Mouse (Mus musculus) ES-E14 (cell line): Measurements from ENCODE around the gene Drd2. TPM values are rescaled to one million over a fixed set of nuclear protein-coding genes. Genes with fewer than 3 reads are reported as not detected.

Experiments used
- DNase-seq: peaks from one replicate; pipeline ENCODE4 v3.0.0-alpha.2; 2013; ENCODE audit warnings: low read depth, low spot score
- H3K27ac ChIP-seq: 2 replicates; pipeline ENCODE4 v1.5.1; 2012; ENCODE audit warnings: low read depth, mild to moderate bottlenecking, low read length, moderate library complexity, mixed read lengths; ENCODE audit not compliant: poor library complexity, insufficient read depth, severe bottlenecking
- H3K36me3 ChIP-seq: 2 replicates; pipeline ENCODE4 v1.6.1; 2012; ENCODE audit warnings: mild to moderate bottlenecking, low read length, moderate library complexity, mixed read lengths; ENCODE audit not compliant: control insufficient read depth, poor library complexity, insufficient read depth, severe bottlenecking
- H3K4me1 ChIP-seq, 2 experiments: fragments of 150-350 bp in 1 of 2; sonication (generic) in 1 of 2; 2 replicates each; pipeline ENCODE4 v1.6.1; 2012; ENCODE audit warnings: low read length in 2 of 2, mild to moderate bottlenecking in 1 of 2, mixed read lengths in 1 of 2; ENCODE audit not compliant: control insufficient read depth in 2 of 2, insufficient read depth in 2 of 2, poor library complexity in 1 of 2
- H3K4me3 ChIP-seq, 2 experiments: fragments of 150-350 bp in 1 of 2; sonication (generic) in 1 of 2; 2 replicates each; pipeline ENCODE4 v1.5.1; 2012; ENCODE audit warnings: low read length in 2 of 2, low read depth in 1 of 2, mild to moderate bottlenecking in 1 of 2, mixed read lengths in 1 of 2; ENCODE audit not compliant: insufficient read depth in 1 of 2, poor library complexity in 1 of 2, severe bottlenecking in 1 of 2
- H3K9ac ChIP-seq: 2 replicates; pipeline ENCODE4 v1.6.1; 2012; ENCODE audit warnings: low read depth, mild to moderate bottlenecking, low read length, mixed read lengths; ENCODE audit not compliant: poor library complexity, insufficient read depth, severe bottlenecking
- H3K9me3 ChIP-seq: fragments of 150-350 bp; sonication (generic); 2 replicates; pipeline ENCODE4 v1.6.1; 2012; ENCODE audit warnings: low read depth, mild to moderate bottlenecking, low read length; ENCODE audit not compliant: control insufficient read depth, insufficient read depth
- CHD2 ChIP-seq: IDR thresholded peaks from 2 replicates; pipeline ENCODE4 v1.6.1; 2014; ENCODE audit warnings: mild to moderate bottlenecking, low read depth, low read length, inconsistent platforms
- HCFC1 ChIP-seq: IDR thresholded peaks from 2 replicates; pipeline ENCODE4 v1.6.1; 2012; ENCODE audit warnings: low read length, inconsistent platforms, borderline replicate concordance; ENCODE audit not compliant: insufficient read depth
- MAFK ChIP-seq: IDR thresholded peaks from 2 replicates; pipeline ENCODE4 v1.6.1; 2014; ENCODE audit warnings: mild to moderate bottlenecking, low read depth, low read length, inconsistent platforms; ENCODE audit not compliant: insufficient read depth
- ZC3H11A ChIP-seq: IDR thresholded peaks from 2 replicates; pipeline ENCODE4 v1.6.1; 2012; ENCODE audit warnings: low read depth, mild to moderate bottlenecking, inconsistent platforms, low read length, borderline replicate concordance
- ZNF384 ChIP-seq: IDR thresholded peaks from 2 replicates; pipeline ENCODE4 v1.6.1; 2012; ENCODE audit warnings: low read depth, low read length, inconsistent platforms
- in situ Hi-C, 2 experiments: fragments of 600-800 bp; cut with MboI; formaldehyde crosslinking; loops; one replicate each; pipeline ENCODE4 v1.15.1; 2025; ENCODE audit warnings: low sequenced_read_pairs in 2 of 2, inconsistent platforms in 1 of 2; ENCODE audit not compliant: unreplicated experiment in 2 of 2
- total RNA-seq: library from RNA; depleted of rRNA; stranded (reverse); fragments of 300-350 nt; gene quantifications from 2 replicates; pipeline ENCODE4 v1.2.3, GENCODE M21; 2012; rRNA removed

The Drd2 gene
- 0.11 TPM in 1 of 2 replicates, not detected in the other for total RNA-seq

GRCm38 (mm10) chr9:49340136-49341043 is at the start of gene Drd2:
TSS of gene Drd2 (plus strand) at chr9:49340627.
- Histone ChIP-seq H3K9ac (peak within 1 kb of the TSS; percentile 18; the same call in 1 of the 2 replicates), H3K36me3 (no peaks in the 10 kb centered on the region), H3K4me1 (no peaks in the 10 kb centered on the region), H3K9me3 (no peaks in the 10 kb centered on the region), H3K4me3 (peak within 1 kb of the TSS; percentile 65), H3K27ac (no peak within 1 kb of the TSS; the same call in 1 of the 2 replicates)
- in situ Hi-C loops = no loop called here
- TF ChIP-seq CHD2 = no peak
- no peak for TF ChIP-seq ZC3H11A
- TF ChIP-seq MAFK = no peak
- DNase-seq = peak; percentile 63

GRCm38 (mm10) chr9:49295101-49295500 is 45.3 kb upstream of the Drd2 start:
- TF ChIP-seq CHD2 = no peak
- TF ChIP-seq ZC3H11A = no peak
- TF ChIP-seq ZNF384 = no peak
- no peak for TF ChIP-seq HCFC1
- TF ChIP-seq MAFK = no peak
- in situ Hi-C loops = no loop called here
- DNase-seq = no peak
- Histone ChIP-seq H3K4me1 (no peaks in the 10 kb centered on the region), H3K4me3 (no peak overlapping the region), H3K27ac (no peak overlapping the region), H3K9ac (no peak overlapping the region), H3K9me3 (no peaks in the 10 kb centered on the region), H3K36me3 (no peaks in the 10 kb centered on the region)

GRCm38 (mm10) chr9:49307576-49307975 is 32.9 kb upstream of the Drd2 start:
- H3K36me3 ChIP-seq = no peaks in the 10 kb centered on the region
- no peak overlapping the region for H3K4me3 ChIP-seq
- H3K9me3 ChIP-seq = no peaks in the 10 kb centered on the region
- TF ChIP-seq ZNF384 (no peak), CHD2 (no peak), HCFC1 (no peak), MAFK (no peak), ZC3H11A (no peak)
- no peak for DNase-seq
- H3K9ac ChIP-seq = no peak overlapping the region
- H3K4me1 ChIP-seq = no peaks in the 10 kb centered on the region
- no peak overlapping the region for H3K27ac ChIP-seq
- in situ Hi-C loops = no loop called here

- Histone ChIP-seq H3K9ac (no peak overlapping the region), H3K36me3 (no peaks in the 10 kb centered on the region), H3K4me3 (no peak overlapping the region), H3K4me1 (no peaks in the 10 kb centered on the region), H3K9me3 (no peaks in the 10 kb centered on the region), H3K27ac (no peak overlapping the region)
- in situ Hi-C loops = no loop called here
- TF ChIP-seq CHD2 (no peak), ZC3H11A (no peak), MAFK (no peak), ZNF384 (no peak), HCFC1 (no peak)
- DNase-seq = no peak
Observed at GRCm38 (mm10) chr9:49310821-49311220, 29.6 kb upstream of the Drd2 start.
